Mouse (Mus musculus): ENCODE measurements around the gene Cyp3a13.
"Not testable (repeated sequence)": the region's sequence is repeated elsewhere in the genome, so short reads cannot be mapped to it uniquely, and the experiment has no call there.

The Cyp3a13 gene

GRCm38 (mm10) chr5:137872381-137872702 is 49.1 kb downstream of the Cyp3a13 start:
- DNase-seq (ENCODE audit: low read depth): not testable (repeated sequence)

- not testable (repeated sequence) for DNase-seq (ENCODE audit: low read depth)
Measured at GRCm38 (mm10) chr5:137871644-137872380, 49.6 kb downstream of the Cyp3a13 start, which contains the start of gene Pilrb2. Pilrb2 (minus strand) TSS chr5:137871815.

GRCm38 (mm10) chr5:137868600-137868999 is 52.8 kb downstream of the Cyp3a13 start:
- DNase-seq (ENCODE audit: low read depth): not testable (repeated sequence)

- DNase-seq (ENCODE audit: low read depth): not testable (repeated sequence)
Measured at GRCm38 (mm10) chr5:137864008-137864407, 57.4 kb downstream of the Cyp3a13 start.

GRCm38 (mm10) chr5:137857960-137858710 is 63.3 kb downstream of the Cyp3a13 start, which contains the start of gene Pilrb1:
Pilrb1 (minus strand) TSS chr5:137858106.
- not testable (repeated sequence) for DNase-seq (ENCODE audit: low read depth)

- peak; percentile 35 for DNase-seq (ENCODE audit: low read depth)
Measured at GRCm38 (mm10) chr5:137856870-137857269, 64.5 kb downstream of the Cyp3a13 start.

GRCm38 (mm10) chr5:137854907-137855306 is 66.5 kb downstream of the Cyp3a13 start:
- not testable (repeated sequence) for DNase-seq (ENCODE audit: low read depth)

GRCm38 (mm10) chr5:137850313-137850712 is 71.1 kb downstream of the Cyp3a13 start:
- DNase-seq (ENCODE audit: low read depth): not testable (repeated sequence)

All from induced T-regulatory cell, adult 2 months (primary cell).